Mouse (Mus musculus) spleen, adult 2 months (tissue): ENCODE measurements around the gene Mrpl52.

ENCODE experiments used
- CTCF ChIP-seq: fragments of 200-500 bp; IDR thresholded peaks from 2 replicates; pipeline ENCODE4 v1.5.1; 2011; ENCODE audit warnings: mild to moderate bottlenecking, inconsistent platforms; ENCODE audit not compliant: insufficient read depth, insufficient read length, insufficient replicate concordance; ENCODE audit errors: extremely low read depth
- POLR2A ChIP-seq: fragments of 200-500 bp; IDR thresholded peaks from 2 replicates; pipeline ENCODE4 v1.6.1; 2011; ENCODE audit warnings: low read depth, low read length, inconsistent platforms

- TF ChIP-seq CTCF = no peak
- TF ChIP-seq POLR2A = no peak
These were observed 39.2 kb upstream of the Mrpl52 start for GRCm38 (mm10) chr14:54387546-54387945.
